In genomic region chr8:25361420-25361819, GRCm38 (mm10) we compare ENCODE assay signal across 16 mouse cellular contexts.
A peak's percentile ranks its signal among the peaks of the same experiment; 100 is the strongest.
DNase-seq lines count a peak whose midpoint lies in the region; TF ChIP-seq lines count a peak whose summit lies in the region.
"Had no signal": no experiment of that assay in that cellular context is flagged by ENCODE, and none has a peak within 500 bp of the region (broad histone marks: within the 10 kb centered on the region; RNA-seq: fewer than 3 reads in every experiment).

No protein-coding gene starts in this region.

- DNase-seq in left cerebral cortex, adult 2 months (ENCODE audit: extremely low spot score in 1 of 2, low spot score in 2 of 2), result no peak
- DNase-seq in left cerebral cortex, adult 9 months (ENCODE audit: low spot score in 2 of 2), result no peak
- peak; percentile 28 for DNase-seq in thymus, postnatal 4 days
- no peak for DNase-seq in thymus, adult 18-20 months
- DNase-seq in ZHBTc4 (ENCODE audit: low read depth, low spot score), result peak; percentile 57
- no peak for DNase-seq in frontal cortex, adult 2 months (ENCODE audit: extremely low spot score in 1 of 2, low spot score in 1 of 2)
- DNase-seq in spleen, adult 12 weeks (ENCODE audit: low spot score), result no peak
- DNase-seq: adrenal gland, adult 2 months; cerebellum, adult 8-10 months; gastrocnemius, postnatal 25 days; heart, postnatal 36 days; lung, postnatal 36 days; right cerebral cortex, adult 18-20 months had no signal

- intact Hi-C loops in left cerebral cortex, adult 2 months (cut with DNase I), result no loop called here

- no peak overlapping the region for H3K4me3 ChIP-seq in left cerebral cortex, adult 2 months
- H3K4me3 ChIP-seq: erythroblast, embryonic 14.5 days; limb, embryonic 15.5 days; midbrain, embryonic 10.5 days had no signal

- TF ChIP-seq CTCF in left cerebral cortex, adult 2 months (IDR thresholded peaks at IDR 0.05), result peak; percentile 21

- H3K27ac ChIP-seq in left cerebral cortex, adult 2 months, result no peak overlapping the region
- H3K27ac ChIP-seq: limb, embryonic 15.5 days; midbrain, embryonic 10.5 days had no signal

Comparison
In these comparisons a context has a peak if more than half of its experiments do, and no peak if none do; other contexts are left out.
1. DNase-seq: peak in thymus, postnatal 4 days (single experiment) and ZHBTc4 (single experiment); none in left cerebral cortex, adult 2 months (0 of 2), left cerebral cortex, adult 9 months (0 of 2), thymus, adult 18-20 months (0 of 2), frontal cortex, adult 2 months (0 of 2) and spleen, adult 12 weeks (single experiment).